Mouse (Mus musculus) retina, postnatal 7 days (tissue): ENCODE results near the gene Nectin4.
"Not testable (repeated sequence)": the region's sequence is repeated elsewhere in the genome, so short reads cannot be mapped to it uniquely, and the experiment has no call there.

Experiments used
- DNase-seq: peaks from one replicate; pipeline ENCODE4 v3.0.0-alpha.2; 2012; ENCODE audit warnings: low read depth, low spot score

The Nectin4 gene

GRCm38 (mm10) chr1:171369845-171370556 lies at the start of gene Nectin4:
TSS of gene Nectin4 (plus strand) at chr1:171370099.
- no peak for DNase-seq

GRCm38 (mm10) chr1:171320151-171320550 lies 49.7 kb upstream of the Nectin4 start:
- no peak for DNase-seq

- no peak for DNase-seq
Observed at GRCm38 (mm10) chr1:171321415-171321814, 48.5 kb upstream of the Nectin4 start.

- no peak for DNase-seq
Observed at GRCm38 (mm10) chr1:171322012-171322411, 47.9 kb upstream of the Nectin4 start.

GRCm38 (mm10) chr1:171325571-171325970 lies 44.3 kb upstream of the Nectin4 start:
- DNase-seq, result no peak

GRCm38 (mm10) chr1:171326588-171326987 lies 43.3 kb upstream of the Nectin4 start:
- not testable (repeated sequence) for DNase-seq

- DNase-seq, result no peak
Observed at GRCm38 (mm10) chr1:171328244-171328643, 41.7 kb upstream of the Nectin4 start.

- DNase-seq, result peak; percentile 87
Observed at GRCm38 (mm10) chr1:171328839-171329432, 41.0 kb upstream of the Nectin4 start, which contains the start of gene Dedd. TSS of gene Dedd (plus strand) at chr1:171329145.

- DNase-seq, result no peak
Observed at GRCm38 (mm10) chr1:171329433-171330215, 40.3 kb upstream of the Nectin4 start.

- no peak for DNase-seq
Observed at GRCm38 (mm10) chr1:171330216-171330560, 39.7 kb upstream of the Nectin4 start.

- no peak for DNase-seq
Observed at GRCm38 (mm10) chr1:171342262-171343207, 27.4 kb upstream of the Nectin4 start.

GRCm38 (mm10) chr1:171343922-171344677 lies 25.8 kb upstream of the Nectin4 start:
- DNase-seq, result no peak

GRCm38 (mm10) chr1:171344715-171345114 lies 25.2 kb upstream of the Nectin4 start:
- DNase-seq, result no peak

- peak; percentile 91 for DNase-seq
Observed at GRCm38 (mm10) chr1:171345225-171346094, 24.4 kb upstream of the Nectin4 start, which contains the start of the genes Nit1 and Pfdn2. TSS of gene Nit1 (minus strand) at chr1:171345646. TSS of gene Pfdn2 (plus strand) at chr1:171345670.

- no peak for DNase-seq
Observed at GRCm38 (mm10) chr1:171346095-171346450, 23.8 kb upstream of the Nectin4 start.

- DNase-seq, result no peak
Observed at GRCm38 (mm10) chr1:171348665-171349064, 21.2 kb upstream of the Nectin4 start.

GRCm38 (mm10) chr1:171349210-171349609 lies 20.7 kb upstream of the Nectin4 start:
- no peak for DNase-seq

GRCm38 (mm10) chr1:171355812-171356340 lies 14.0 kb upstream of the Nectin4 start:
- no peak for DNase-seq

- DNase-seq, result no peak
Observed at GRCm38 (mm10) chr1:171356814-171357213, 13.1 kb upstream of the Nectin4 start.
